Mouse (Mus musculus) embryonic facial prominence, embryonic 15.5 days (tissue): ENCODE measurements around the gene 1110032A03Rik. TPM values are rescaled to one million over a fixed set of nuclear protein-coding genes. Genes with fewer than 3 reads are reported as not detected.

Experiments used
- polyA plus RNA-seq: library from polyadenylated mRNA; unstranded; fragments of >200 nt; fragmentation: Nextera tagmentation; extraction: Ambion mirVana; gene quantifications from 2 replicates; pipeline ENCODE4 v1.2.1, GENCODE M21; 2015

The 1110032A03Rik gene
- polyA plus RNA-seq, 1 experiment from 2014 or later, result 51.9 TPM

Other genes starting within 250 kb of the 1110032A03Rik start
- gene Pts, start 246.8 kb downstream of the 1110032A03Rik start, polyA plus RNA-seq, result 68.0 and 75.7 TPM in 2 replicates
- 6.5 and 7.9 TPM in 2 replicates for gene Il18, start 220.7 kb downstream of the 1110032A03Rik start, polyA plus RNA-seq
- gene Bco2, start 220.3 kb downstream of the 1110032A03Rik start, polyA plus RNA-seq, result 0.08 and 0.52 TPM in 2 replicates
- gene Tex12, start 214.2 kb downstream of the 1110032A03Rik start, polyA plus RNA-seq, result not detected in 2 replicates
- 249 TPM in 2 replicates for gene Sdhd, start 171.7 kb downstream of the 1110032A03Rik start, polyA plus RNA-seq
- gene Timm8b, start 171.6 kb downstream of the 1110032A03Rik start, polyA plus RNA-seq, result 208 and 217 TPM in 2 replicates
- 8.8 and 12.8 TPM in 2 replicates for gene Pih1d2, start 158.2 kb downstream of the 1110032A03Rik start, polyA plus RNA-seq
- 23.1 and 25.2 TPM in 2 replicates for gene Nkapd1, start 158.1 kb downstream of the 1110032A03Rik start, polyA plus RNA-seq
- 50.1 and 51.3 TPM in 2 replicates for gene Dlat, start 115.7 kb downstream of the 1110032A03Rik start, polyA plus RNA-seq
- gene Dixdc1, start 36.0 kb downstream of the 1110032A03Rik start, polyA plus RNA-seq, result 13.7 and 17.2 TPM in 2 replicates
- 9.5 TPM in 2 replicates for gene 2310030G06Rik, start 29.0 kb downstream of the 1110032A03Rik start, polyA plus RNA-seq
- gene Cryab, start 24.2 kb downstream of the 1110032A03Rik start, polyA plus RNA-seq, result 139 and 178 TPM in 2 replicates
- gene Hspb2, start 23.2 kb downstream of the 1110032A03Rik start, polyA plus RNA-seq, result 61.2 and 79.5 TPM in 2 replicates
- 10.8 and 11.3 TPM in 2 replicates for gene Fdxacb1, start 7.3 kb downstream of the 1110032A03Rik start, polyA plus RNA-seq
- 33.9 and 35.2 TPM in 2 replicates for gene Alg9, start 501 bp downstream of the 1110032A03Rik start, polyA plus RNA-seq
- gene Ppp2r1b, start 69.8 kb upstream of the 1110032A03Rik start, polyA plus RNA-seq, result 54.3 and 58.9 TPM in 2 replicates
- 19.0 and 20.6 TPM in 2 replicates for gene Sik2, start 233.6 kb upstream of the 1110032A03Rik start, polyA plus RNA-seq